Mouse (Mus musculus): ENCODE data around the gene Irx2.

DNA sequence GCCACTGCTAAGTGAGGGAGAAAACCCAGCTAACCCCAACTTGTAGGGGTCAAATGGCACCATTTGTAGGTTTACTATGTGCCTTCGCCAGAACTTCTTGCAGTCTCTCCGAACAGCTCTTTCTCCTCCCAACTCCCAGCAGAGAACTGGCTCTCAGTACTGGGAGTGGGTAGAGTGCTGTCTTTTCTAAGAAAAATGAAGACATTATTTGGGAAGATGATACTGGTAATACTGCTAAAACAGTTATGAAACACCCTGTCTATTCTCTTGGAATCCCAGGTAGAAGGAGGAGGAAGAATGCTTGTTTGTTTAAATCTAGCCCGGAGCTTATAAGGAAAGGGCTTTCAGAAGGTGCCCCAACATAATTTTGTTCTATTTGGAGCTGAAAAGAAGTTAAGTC, 8.9 kb downstream of the Irx2 start:
- TF ChIP-seq POLR2A (IDR thresholded peaks at IDR 0.05; ENCODE audit: borderline replicate concordance, low read depth, low read length): no peak
- TF ChIP-seq CTCF (IDR thresholded peaks at IDR 0.05; ENCODE audit: low read depth, low read length): no peak

Measured in bone marrow macrophage, adult 2 months (primary cell).